Mouse (Mus musculus): ENCODE measurements at regions not wholly inside any gene's neighbourhood (a gene's known extent, or its start where the extent isn't known, plus 50 kb on each side); places are given as distances from the start of the nearest gene placed in this dataset.
"Not testable (repeated sequence)": the region's sequence is repeated elsewhere in the genome, so short reads cannot be mapped to it uniquely, and the experiment has no call there.

- DNase-seq (ENCODE audit: low spot score): no peak
Measured at GRCm38 (mm10) chr17:16926200-16926599, 137.7 kb upstream of the Zfp960 start.

- peak; percentile 92 for DNase-seq (ENCODE audit: low spot score)
Measured at GRCm38 (mm10) chr17:16951092-16952016, 112.6 kb upstream of the Zfp960 start.

GRCm38 (mm10) chr17:16952146-16952545 is 111.8 kb upstream of the Zfp960 start:
- not testable (repeated sequence) for DNase-seq (ENCODE audit: low spot score)

DNA sequence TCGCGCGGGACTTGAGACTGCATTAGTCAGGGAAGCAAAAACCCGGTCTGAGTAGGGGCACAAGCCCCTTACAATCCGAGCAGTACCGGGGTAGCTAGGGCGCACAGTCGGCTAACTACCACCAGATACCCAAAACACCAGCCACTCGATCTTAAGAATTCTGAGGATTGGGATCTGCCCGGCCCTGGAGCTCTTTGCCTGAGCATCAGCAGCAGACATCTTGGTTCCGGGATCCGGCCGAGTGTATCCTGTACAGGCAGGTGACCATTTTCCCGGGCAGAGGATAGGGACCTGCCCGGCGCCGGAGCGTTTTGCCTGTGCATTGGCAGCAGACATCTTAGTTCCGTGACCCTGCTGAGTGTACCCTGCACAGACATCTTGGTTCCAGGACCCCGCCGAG is 66.7 kb upstream of the Zfp960 start:
- DNase-seq (ENCODE audit: low spot score): not testable (repeated sequence)

GRCm38 (mm10) chr17:17004632-17005265 is 59.2 kb upstream of the Zfp960 start:
- peak; percentile 91 for DNase-seq (ENCODE audit: low spot score)

- DNase-seq (ENCODE audit: low spot score): peak; percentile 17
Measured at GRCm38 (mm10) chr17:17005267-17005666, 58.6 kb upstream of the Zfp960 start.
